Mouse (Mus musculus): ENCODE measurements around the gene Fam89a.
A peak's percentile ranks its signal among the peaks of the same experiment; 100 is the strongest.

Fam89a gene

DNA sequence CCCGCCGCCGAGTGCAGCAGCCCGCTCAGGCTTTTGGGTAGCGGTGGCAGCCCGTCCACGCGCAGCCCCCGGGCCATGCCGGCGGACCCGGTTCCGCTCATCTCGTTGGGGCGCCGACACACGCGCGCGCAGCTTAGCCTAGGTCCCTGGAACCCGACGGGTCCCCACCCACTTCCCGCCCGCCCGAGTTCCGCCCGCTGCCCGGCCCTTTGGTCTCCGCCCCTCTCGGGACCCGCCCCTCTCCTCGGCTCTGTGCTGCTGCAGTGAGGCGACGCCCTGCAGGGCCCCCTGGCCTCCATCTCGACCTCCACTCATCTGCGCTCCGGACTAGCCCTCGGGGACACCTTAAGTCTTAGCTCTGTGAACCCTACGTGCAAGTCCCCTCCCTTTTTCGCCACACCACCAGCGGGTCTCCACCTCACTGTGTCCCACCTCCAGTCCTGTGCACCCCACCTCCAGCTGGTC lies at the start of gene Fam89a:
TSS of gene Fam89a (minus strand) at position 124 of the 465 bp plus-strand sequence.
- no peak for ATAC-seq (ENCODE audit: low TSS enrichment)

DNA sequence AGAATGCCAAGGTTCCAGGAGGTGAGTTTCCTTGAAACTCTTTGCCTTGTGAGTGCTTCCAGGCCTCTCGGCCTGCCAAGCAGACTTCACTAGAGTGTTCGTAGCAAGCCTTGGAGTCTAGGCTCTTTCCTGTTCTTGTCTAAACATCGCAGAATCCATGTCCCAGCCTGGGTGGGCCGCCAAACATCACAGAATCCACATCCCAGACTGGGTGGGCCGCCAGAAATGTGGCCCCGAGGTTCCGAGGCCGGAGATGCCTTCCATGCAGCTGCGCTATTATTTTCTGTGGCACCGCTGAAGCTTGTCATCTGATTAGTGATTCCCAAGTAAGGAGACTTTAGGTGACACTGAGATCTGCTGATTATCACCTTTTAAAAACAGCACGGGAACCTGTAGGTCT lies 48.9 kb upstream of the Fam89a start:
- no peak for ATAC-seq (ENCODE audit: low TSS enrichment)

DNA sequence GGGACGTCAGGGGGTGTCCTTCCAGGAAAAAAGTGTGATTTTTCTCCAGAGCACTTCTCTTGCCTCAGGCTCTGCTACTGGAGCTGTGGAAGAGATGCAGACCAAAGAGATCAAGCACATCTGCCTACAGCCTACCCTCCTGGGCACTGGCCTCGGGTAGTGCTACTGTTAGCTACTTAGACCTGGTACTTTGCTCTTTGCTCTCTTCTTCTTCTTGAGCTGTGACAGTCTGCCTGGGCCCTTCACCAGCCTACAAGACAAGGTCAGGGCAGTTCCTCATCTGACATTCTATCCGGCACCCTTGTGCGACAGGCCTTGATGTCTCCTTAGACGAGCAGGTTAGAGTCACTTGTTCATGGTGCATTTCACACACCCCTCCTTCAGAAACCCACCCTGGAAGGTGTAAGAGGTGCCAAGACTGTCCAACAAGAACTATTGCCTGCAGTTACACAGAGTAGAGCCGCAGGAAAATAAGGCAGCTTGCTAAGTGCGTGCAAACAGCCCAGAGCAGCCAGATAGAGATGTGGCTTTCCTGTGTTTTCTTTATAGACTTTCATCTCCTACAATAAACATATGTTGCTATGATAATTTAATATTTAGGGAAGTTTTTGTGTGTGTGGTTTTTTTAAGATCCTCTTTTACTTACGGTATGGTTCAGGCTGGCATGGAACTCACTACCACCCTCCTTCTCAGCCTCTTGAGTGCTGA lies 44.3 kb upstream of the Fam89a start:
- no peak for ATAC-seq (ENCODE audit: low TSS enrichment)

- peak; percentile 64; the same call in 1 of the 2 replicates for ATAC-seq (ENCODE audit: low TSS enrichment)
Measured at GRCm38 (mm10) chr8:124794486-124794780, 42.8 kb upstream of the Fam89a start.

DNA sequence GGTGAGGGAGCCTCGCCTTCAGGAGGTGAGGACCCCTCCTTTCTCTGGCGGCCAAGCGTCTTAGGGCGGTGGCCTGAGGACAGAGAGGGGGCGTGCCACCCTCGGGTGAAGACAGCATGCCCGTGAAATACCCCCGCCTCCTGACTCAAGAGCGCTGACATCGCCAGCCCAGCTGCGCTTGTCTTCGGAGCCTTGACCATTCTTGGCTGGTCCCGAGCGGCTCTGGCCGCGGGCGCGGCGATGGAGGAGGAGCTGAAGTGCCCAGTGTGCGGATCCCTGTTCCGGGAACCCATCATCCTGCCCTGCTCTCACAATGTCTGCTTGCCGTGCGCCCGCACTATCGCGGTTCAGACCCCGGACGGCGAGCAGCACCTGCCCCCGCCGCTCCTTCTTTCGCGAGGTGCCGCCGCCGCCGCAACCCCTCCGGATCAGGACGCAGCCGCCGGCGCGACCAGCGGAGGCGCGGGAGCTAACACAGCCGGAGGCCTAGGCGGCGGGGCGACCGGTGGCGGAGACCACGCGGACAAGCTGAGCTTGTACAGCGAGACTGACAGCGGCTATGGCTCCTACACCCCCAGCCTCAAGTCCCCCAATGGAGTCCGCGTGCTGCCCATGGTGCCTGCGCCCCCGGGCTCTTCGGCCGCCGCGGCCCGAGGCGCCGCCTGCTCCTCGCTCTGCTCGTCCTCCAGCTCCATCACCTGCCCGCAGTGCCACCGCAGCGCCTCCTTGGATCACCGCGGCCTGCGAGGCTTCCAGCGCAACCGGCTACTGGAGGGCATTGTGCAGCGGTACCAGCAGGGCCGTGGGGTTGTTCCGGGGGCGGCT lies 42.2 kb upstream of the Fam89a start:
- peak; percentile 21; the same call in 1 of the 2 replicates for ATAC-seq (ENCODE audit: low TSS enrichment)

DNA sequence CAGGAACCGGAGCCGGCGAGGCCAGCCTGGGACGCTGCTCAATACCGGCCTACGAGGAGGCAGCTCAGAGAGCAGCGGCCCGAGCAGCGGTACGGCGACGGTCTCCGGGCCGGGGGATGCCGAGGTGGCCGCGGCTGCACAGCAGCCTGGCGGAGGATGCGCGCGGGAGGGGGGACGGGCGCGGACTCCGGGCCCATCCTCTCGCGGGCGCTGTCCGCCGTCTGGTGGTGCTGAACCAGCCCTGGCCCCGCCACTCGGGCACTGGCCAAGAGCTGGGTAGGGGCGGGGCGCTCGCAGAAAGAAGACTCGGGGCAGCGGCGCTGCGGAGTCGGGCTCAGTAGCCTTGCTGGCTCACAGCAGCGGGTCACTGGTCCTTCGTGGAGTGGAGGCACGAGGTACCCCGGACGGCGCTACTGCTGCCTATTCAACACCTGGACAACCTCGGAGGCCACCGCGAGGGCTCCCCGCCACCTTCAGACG lies 41.6 kb upstream of the Fam89a start:
- ATAC-seq (ENCODE audit: low TSS enrichment), result 0 out of 2 replicates have a peak, but pooled peaks have one; percentile 20

- ATAC-seq (ENCODE audit: low TSS enrichment), result peak; percentile 32
Measured at GRCm38 (mm10) chr8:124792708-124793107, 41.1 kb upstream of the Fam89a start, which contains the start of gene Trim67. Gene Trim67, plus strand, starts transcription at chr8:124793092.

DNA sequence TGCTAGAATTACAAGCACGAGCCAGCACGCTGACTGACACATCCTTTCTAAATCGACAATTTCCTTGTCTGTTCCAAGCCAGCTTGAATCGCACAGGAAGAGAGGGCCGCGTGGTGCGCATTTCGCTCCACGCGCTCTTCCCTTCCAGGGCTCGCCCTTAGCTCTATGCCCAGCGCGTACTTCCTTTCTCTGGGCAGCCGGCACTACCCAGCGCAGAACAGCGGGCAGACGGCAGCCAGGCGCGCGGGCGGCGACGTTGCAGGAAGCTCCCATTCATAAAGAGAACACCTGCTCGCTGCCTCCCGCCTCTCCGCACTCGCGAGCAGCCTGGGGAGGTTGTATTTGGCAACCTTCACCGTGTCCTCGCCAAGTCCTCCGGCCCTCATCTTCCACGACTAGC lies 40.6 kb upstream of the Fam89a start:
- ATAC-seq (ENCODE audit: low TSS enrichment), result peak; percentile 53

- no peak for ATAC-seq (ENCODE audit: low TSS enrichment)
Measured at GRCm38 (mm10) chr8:124791751-124792150, 40.1 kb upstream of the Fam89a start.

DNA sequence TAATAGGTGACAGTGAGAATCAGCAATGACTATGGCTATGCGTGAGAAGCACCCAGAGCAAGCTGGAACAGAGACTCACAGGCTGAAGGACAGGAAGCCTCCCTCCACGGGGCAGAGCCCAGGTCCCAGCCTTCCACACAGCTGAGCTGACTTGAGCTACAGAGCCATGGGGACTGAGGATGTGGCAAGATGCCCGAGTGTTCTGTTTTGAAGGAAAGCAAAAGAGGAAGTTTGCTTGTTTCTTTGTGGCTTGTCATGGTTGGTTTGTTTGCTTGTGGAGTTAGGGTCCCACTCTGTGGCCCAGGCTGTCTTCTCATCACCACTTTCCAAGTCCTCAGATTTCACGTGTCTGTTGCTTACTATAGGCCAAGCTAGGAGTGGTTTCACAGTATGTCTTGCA lies 39.0 kb upstream of the Fam89a start:
- no peak for ATAC-seq (ENCODE audit: low TSS enrichment)

GRCm38 (mm10) chr8:124784613-124785012 lies 33.0 kb upstream of the Fam89a start:
- peak; percentile 98 for ATAC-seq (ENCODE audit: low TSS enrichment)

- ATAC-seq (ENCODE audit: low TSS enrichment), result no peak
Measured at GRCm38 (mm10) chr8:124783228-124783627, 31.6 kb upstream of the Fam89a start.

DNA sequence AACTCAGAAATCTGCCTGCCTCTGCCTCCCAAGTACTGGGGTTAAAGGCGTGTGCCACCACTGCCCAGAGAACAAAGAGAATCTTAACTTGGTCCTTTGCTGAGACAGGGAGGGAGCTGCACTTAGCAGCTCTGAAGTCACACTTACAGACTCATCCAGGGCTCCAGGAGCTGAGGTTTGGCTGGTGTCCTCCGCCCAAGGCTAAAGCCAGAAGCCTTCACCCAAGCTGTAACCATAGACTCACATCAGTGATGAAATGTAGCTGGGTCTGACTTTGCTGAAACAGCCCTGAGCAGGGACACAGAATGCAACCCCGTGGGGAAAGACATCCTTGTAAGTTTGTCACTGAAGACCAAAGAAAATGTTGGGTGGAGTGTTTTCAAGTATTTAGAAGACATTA lies 30.8 kb upstream of the Fam89a start:
- no peak for ATAC-seq (ENCODE audit: low TSS enrichment)

DNA sequence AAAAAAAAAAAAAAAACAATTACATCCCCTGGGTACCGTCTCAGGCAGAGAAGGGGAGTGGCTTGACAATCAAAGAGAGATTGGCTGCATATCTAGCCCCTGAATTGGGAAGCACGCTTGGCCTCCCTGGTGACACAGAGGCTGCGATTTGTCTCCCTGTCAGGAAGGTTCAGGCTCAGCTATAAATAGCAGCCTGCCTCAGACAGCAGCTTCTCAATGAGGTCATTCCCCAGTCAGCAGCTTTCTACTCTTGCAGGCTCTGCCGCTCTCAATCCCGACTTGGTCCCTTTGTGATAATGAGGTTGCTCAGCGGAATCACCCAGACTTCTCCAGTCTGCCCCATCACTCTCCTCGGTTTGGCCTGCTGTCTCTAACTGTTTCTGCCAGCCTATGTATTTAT lies 28.6 kb upstream of the Fam89a start:
- ATAC-seq (ENCODE audit: low TSS enrichment), result peak; percentile 63; the same call in 1 of the 2 replicates

GRCm38 (mm10) chr8:124775695-124776094 lies 24.1 kb upstream of the Fam89a start:
- peak; percentile 83 for ATAC-seq (ENCODE audit: low TSS enrichment)

DNA sequence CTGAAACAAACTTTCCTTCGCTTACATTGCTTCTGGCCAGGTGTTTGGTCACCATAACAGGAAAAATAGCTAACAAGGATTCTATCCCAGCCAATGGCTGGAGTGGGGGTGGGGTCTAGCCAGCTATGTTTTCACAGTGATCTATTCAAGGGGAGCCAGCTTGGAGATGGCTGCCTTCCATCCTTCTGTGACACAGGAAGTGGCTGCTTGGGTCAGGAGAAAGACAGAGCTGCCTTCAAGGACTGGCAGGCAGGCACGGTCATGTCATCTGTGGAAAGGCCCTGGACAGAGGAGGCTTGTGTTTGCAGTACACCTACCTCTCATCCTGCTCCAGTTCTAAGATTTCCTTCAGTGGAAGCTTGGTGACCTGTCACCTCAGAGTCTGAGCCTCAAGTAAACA lies 20.8 kb upstream of the Fam89a start:
- no peak for ATAC-seq (ENCODE audit: low TSS enrichment)

GRCm38 (mm10) chr8:124763061-124763460 lies 11.4 kb upstream of the Fam89a start:
- ATAC-seq (ENCODE audit: low TSS enrichment), result no peak

DNA sequence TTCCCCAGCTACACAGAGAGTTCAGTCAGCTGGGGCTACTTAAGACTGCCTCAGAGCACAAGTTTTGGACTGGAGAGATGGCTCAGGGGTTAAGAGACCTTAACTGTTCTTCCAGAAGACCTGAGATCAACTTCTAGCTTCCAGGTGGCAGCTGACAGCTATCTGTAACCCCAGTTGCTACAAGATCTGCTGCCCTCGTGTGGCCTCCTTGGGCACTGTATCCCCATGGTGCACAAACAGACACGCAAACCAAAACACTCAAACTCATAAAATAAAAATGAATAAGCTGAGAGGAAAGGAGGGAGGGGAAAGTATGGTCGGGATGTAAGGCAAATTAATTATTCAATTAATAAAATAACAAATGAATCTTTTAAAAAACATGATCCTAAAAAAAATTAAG lies 6.9 kb upstream of the Fam89a start:
- ATAC-seq (ENCODE audit: low TSS enrichment), result no peak

- ATAC-seq (ENCODE audit: low TSS enrichment), result no peak
Measured at GRCm38 (mm10) chr8:124756601-124757000, 5.0 kb upstream of the Fam89a start.

DNA sequence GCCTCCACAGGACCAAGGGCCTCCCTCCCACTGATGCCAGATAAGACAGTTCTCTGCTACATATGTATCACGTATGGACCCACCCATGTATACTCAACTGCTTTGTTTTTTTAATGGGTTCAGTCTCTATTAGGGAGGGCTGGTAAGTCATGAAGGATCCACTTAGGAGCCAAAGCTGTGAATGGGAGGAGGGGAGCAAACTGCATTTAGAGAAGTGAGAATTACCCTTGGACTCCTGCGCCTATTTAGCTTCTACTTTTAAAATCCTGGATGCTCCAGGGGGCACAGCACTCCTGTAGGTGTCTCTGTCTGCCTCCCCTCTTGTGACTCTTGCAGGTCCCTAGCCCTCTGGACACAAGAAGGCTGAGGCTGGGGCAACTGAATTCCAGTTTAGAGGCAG lies 4.5 kb upstream of the Fam89a start:
- no peak for ATAC-seq (ENCODE audit: low TSS enrichment)

DNA sequence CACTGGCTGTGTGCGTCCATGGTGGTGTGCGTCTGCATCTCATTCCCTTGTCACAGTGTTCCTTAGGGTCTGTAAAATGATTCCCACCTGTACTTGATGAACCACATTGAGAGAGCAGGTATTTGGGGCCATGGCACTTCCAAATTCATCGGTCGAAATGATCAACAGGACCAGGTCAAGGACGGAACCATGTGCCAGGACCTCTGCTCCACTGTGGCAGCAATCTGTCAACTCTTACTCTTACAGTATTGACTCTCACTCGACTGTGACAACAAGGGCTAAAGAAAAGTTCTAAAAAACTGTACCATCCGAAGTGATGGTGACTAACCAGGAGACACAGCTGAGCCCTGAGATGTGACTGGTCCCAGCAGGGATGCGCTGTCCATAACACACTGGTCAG lies 3.8 kb upstream of the Fam89a start:
- no peak for ATAC-seq (ENCODE audit: low TSS enrichment)

DNA sequence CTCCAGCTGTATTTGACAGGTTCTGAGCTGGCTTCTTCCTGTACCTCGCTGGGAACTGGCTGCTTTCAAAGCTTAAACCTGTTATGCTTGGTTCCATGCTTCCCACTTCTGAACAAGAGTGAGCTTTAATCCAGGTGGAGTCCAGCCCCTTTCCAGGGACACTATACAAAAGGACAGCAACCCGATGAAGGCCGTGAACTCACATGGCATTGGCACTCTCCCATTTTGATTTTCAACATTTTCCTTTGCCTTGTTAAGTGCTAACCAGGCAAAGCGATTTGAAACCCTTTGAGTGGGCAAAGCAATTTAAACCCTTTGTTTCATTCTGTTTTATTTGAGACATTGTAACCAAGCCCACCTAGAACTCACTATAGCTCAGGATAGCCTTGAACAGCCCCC lies 3.2 kb upstream of the Fam89a start:
- no peak for ATAC-seq (ENCODE audit: low TSS enrichment)
